Mouse (Mus musculus) heart, adult 8-10 months (tissue): ENCODE data around the gene Ankrd66. TPM values are rescaled to one million over a fixed set of nuclear protein-coding genes. Genes with fewer than 3 reads are reported as not detected.

Source experiments
- total RNA-seq, 4 experiments: library from RNA; stranded (reverse); gene quantifications; 2 replicates each; pipeline ENCODE4 v1.2.4; 2022

Gene Ankrd66
- total RNA-seq, 4 experiments from 2014 or later, result not detected

Other genes starting within 250 kb of the Ankrd66 start
- 100 to 1,000 TPM; 195 to 206 (median 199) TPM for gene Adgrf5, start 183.2 kb downstream of the Ankrd66 start, total RNA-seq
- not detected for gene Mep1a, start 40.8 kb downstream of the Ankrd66 start, total RNA-seq
- 1 to 10 TPM; 4.5 to 6.1 (median 5.6) TPM for gene Pla2g7, start 24.5 kb upstream of the Ankrd66 start, total RNA-seq
- gene Tdrd6, start 86.7 kb upstream of the Ankrd66 start, total RNA-seq, result under 1 TPM in 1 of 4 experiments, not detected in 3; 0.03 TPM
- gene Slc25a27, start 123.6 kb upstream of the Ankrd66 start, total RNA-seq, result 1 to 10 TPM; 1.3 to 4.1 (median 3.5) TPM
- gene Cyp39a1, start 123.8 kb upstream of the Ankrd66 start, total RNA-seq, result 1 to 10 TPM; 4.3 to 6.4 (median 5.3) TPM